Mouse (Mus musculus): ENCODE results near the gene Mcub.

- TF ChIP-seq MAFK (IDR thresholded peaks at IDR 0.05; ENCODE audit: insufficient read depth, low read depth, low read length) (no peak), ZNF384 (IDR thresholded peaks at IDR 0.05; ENCODE audit: low read depth, low read length) (no peak), ZC3H11A (IDR thresholded peaks at IDR 0.05; ENCODE audit: borderline replicate concordance, low read depth, low read length) (no peak), HCFC1 (IDR thresholded peaks at IDR 0.05; ENCODE audit: borderline replicate concordance, insufficient read depth, low read length) (no peak)
Measured at GRCm38 (mm10) chr3:129964681-129965080, 5.3 kb downstream of the Mcub start.

Data from ES-E14 (cell line).